Mouse (Mus musculus) adrenal gland, adult 2 months (tissue): Measurements from ENCODE around the gene Tenm2. TPM values are rescaled to one million over a fixed set of nuclear protein-coding genes. Genes with fewer than 3 reads are reported as not detected.
A peak's percentile ranks its signal among the peaks of the same experiment; 100 is the strongest.

Experiments
- DNase-seq: peaks from one replicate; pipeline ENCODE4 v3.0.0; 2021
- polyA plus RNA-seq: library from polyadenylated mRNA; depleted of rRNA; stranded (reverse); fragments of >200 nt; gene quantifications from 2 replicates; pipeline ENCODE4 v1.2.3, GENCODE M21; 2012
- total RNA-seq, 2 experiments: library from RNA; stranded (reverse); gene quantifications; 2 replicates each; pipeline ENCODE4 v1.2.3; 2021

Gene Tenm2
- total and polyA plus RNA-seq, 3 experiments: 0.08 to 0.86 (median 0.23) TPM

DNA sequence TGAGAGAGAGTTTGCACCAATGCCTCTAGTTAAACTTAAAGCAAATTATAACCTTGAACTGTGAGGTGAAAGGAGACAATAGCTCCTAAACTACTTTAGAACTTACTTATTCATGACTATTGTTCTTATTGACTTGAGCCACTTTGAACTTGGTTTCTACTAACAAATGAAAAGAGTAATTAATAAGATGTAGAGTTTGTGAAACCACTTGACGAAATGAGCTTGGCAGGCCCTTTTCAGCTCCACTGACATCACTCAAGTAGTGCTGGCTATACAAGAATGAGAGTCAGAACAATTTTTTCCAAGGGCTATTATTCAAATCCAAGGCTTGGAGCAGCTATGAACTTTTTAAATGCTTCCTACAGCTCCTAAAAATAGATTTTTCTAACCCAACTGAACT is 643.3 kb downstream of the Tenm2 start:
- no peak for DNase-seq

DNA sequence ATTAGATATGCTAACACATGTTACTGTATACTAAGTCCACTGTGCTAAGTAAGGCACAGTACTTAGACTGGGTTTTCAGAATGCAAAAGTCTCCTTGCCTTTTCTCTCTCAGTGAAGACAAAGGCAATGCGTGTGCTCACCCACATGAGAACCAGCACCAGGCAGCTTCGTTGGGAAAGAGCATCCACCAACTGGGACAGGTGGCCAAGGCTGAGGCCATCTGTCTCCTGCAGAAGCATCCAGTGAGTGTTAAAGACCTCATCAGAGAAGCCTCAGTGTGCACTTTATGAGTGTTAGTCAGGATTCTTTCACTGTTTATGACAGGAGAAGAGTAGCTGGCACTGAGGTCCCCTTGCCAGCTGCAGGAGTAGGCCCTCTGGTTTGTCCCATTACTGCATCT is 669.6 kb downstream of the Tenm2 start:
- no peak for DNase-seq

DNA sequence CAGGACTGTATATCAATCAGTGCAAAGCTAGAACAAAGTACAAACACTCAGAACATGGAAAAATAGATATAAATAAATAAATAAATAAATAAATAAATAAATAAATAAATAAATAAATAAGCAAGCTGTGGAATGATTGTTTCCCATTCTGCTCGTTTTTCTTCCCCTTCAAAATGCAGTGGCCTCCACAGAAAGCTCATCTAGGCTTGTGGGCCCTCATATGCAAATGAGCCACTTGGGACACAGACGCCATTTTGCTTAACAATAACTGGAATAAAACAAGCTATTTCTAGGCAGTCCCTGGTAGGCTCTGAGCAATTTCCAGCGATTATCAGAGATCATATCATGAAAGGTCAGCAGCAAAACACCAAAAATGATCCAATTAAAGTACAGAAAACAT is 672.9 kb downstream of the Tenm2 start:
- no peak for DNase-seq

DNA sequence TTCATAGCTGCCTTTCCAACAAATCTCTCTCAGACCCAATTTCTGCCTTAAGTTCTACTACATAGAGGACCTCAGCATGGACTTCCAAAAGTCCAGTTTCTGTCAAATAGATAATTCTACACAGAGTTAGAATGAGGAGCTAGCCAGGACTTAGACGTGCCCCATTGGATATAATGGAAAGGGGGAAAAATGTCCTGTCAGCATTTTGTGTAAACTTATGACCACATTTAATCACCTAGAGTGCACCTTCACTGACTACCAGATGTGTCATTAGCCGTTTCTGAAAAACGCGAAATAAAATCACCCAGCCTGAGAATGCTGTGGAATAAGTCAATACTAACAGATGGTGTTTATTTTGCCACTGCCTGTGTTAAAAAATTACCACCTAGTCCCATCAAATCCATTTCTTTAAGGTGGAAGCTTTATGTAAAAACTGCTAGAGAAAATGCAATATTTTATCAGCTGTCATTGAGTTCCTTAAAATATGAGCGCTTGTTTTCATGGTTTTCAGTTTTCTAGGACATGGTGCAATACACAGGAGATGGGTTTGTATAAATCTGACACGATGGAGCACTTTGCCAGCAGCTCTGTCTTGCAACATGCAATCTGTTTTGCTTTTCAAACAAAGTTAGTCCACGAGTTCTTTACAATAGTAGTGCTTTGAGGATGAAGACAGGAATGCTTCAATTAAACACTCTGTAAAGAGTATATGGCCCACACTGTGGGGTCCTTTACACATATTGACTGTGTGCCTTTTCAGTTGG is 674.8 kb downstream of the Tenm2 start:
- DNase-seq: no peak

DNA sequence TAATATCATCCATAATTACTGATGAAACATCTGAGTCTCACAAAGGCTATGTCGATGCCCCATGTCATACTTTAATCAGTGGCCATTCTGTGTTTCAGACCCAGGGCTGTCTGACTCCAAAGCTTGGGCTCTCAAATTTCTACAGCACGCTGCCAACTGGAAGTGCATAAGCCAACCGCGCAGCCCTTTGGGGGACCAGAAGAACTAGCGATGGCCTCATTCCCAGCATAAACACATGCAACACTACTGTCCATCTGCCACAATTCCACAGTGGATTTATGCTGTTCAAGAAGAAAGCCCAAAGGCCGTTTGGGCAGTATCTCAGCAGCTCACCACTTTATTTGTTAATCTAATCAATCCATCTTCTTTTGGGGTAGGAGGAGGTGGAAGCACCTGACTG is 678.4 kb downstream of the Tenm2 start:
- DNase-seq: no peak

DNA sequence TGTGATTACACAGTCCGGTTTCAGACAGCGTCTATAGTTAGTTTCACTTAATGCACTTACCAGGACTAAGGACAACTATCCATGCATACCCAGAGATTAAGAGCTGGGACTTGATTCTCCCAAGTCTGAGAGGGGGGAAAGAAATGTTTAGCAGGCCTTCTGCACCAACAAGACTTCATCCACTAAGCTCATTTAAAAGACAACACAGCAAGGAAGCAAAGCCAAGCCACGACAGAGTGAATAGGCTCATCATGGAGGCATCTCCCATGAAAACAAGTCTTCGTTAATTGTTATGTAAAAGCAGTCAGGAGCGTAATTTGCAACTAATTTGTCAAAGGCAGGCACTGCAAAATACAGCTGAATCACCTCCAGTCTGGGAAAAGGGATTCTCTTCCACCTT is 682.5 kb downstream of the Tenm2 start:
- no peak for DNase-seq

DNA sequence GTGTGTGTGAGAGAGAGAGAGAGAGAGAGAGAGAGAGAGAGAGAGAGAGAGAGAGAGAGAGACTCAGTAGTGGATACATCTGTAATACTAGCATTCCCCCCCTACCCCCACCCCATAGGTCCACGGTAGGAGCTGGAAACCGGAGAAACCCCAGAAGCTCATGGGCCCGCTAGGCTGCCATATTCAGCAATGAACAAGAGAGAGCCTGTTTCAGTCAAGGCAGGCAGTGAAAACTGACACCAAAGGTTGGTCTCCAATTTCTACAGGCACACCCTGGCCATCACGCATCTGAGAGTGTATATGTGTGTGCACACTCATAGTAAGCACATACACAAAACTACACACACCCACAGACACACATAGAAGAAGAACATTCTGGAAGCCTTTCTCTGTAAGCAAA is 685.1 kb downstream of the Tenm2 start:
- DNase-seq: no peak

DNA sequence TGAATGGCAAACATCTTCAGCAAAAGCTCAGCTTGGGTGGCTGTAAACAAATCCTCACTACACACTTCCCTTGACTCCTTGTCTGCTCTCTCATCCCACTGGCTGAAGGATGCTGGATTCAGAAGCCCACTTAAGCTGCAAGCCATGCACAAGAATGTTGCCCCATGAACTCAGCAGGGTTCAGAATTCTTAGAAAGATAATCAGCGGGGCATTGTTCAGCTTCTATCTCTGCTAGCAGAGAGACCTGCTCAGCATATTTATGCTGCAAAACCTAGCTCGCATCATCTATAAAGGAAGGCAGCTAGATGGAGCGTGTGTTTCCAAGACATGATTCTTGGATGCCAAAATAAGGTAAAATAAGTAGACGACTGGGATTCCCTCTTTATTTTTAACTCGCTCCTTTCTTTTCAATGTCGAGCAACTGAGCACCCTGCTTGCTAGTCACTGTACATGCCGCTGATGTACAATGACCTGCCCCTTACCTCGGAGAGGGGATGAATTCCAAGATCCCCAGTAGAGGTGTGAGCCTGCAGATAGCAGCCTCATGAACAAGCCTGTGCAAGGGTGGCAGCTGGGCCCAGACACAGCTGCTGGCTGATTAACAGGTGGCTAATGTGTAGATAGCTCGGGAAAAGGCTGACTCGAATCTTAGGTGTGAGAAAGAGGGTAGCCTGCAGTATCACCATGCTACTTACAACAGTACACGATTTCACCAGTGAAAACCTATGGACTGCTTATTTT is 686.2 kb downstream of the Tenm2 start:
- no peak for DNase-seq

DNA sequence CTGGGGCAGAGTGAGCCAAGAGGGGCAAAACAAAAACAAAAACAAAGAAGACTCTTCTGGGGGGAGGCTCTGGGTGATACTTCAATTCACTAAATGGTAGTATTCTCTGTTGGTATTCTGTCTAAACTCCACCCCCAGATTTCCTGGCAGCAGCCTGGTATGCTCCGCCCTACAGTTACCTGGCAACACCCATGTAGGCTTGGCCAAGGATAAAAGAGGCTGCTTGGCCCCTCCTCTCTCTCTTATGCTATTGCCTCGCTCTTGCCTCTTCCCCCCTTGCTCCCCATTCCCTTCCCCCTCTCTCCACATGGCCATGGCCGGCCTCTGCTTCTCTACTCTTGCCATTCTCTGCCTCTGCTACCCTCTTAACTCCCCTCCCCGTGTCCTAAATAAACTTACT is 687.6 kb downstream of the Tenm2 start:
- no peak for DNase-seq

DNA sequence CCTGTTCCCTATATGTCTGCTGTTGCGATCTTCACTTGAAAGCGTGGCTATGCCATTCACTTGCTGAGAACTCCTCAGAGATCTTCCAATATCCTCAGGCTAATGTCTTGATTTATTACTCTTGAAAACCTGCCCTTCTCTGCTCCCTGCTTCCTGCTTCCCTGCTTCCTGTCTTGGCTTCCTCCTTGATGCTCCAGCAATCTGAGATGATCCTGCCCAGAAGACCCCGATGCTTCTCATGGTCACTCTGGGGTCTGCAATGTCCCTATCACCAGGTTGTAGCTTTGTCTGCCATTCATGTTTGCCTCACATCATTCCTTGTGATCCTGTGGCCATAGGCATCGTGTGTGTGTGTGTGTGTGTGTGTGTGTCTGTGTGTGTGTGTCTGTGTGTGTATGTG is 697.6 kb downstream of the Tenm2 start:
- no peak for DNase-seq

DNA sequence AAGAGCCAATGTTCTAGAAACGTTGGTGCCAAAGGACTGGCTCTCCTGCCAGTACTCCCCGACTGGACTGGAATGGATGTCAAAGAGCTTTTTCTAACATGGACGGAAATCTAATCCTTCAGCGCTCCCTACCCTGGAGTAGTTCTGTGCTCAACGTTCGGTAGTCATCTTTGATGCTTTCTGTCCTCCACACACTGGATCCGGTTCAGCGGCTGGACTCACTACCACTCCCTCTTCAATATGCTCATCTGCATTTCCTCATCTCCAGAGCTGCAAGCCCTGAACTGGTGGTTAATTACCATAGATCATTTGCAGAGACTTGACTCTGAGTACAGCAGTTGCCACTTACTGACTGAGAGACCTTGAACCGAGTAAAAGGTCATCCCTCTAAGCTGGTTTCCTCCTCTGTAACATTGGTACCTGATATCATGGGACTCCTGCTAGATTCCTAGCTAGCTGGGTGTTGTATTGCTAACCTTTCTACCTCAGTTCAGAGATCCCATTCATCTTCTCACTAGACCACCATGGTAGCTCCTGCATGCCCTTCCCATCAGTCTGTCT is 698.1 kb downstream of the Tenm2 start:
- DNase-seq: no peak

DNA sequence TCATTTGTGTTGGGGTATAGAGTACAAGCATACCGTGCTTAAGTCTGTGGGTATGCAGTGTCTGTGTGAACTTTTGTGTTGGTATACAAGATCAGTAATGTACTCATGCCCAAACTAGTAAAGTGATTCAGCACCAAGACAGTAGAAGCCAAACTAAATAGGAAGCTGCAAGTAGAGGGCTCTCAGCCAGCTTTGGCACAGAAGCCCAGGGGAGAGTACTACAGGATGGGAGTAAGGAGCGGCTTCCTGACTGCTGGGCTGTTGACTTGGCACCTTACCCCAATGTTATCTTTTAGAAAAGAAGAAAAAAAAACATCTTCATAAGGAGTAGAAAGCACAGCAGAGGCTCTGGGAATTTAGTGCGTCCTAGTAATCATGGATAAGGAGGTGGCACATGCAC is 700.2 kb downstream of the Tenm2 start:
- no peak for DNase-seq

DNA sequence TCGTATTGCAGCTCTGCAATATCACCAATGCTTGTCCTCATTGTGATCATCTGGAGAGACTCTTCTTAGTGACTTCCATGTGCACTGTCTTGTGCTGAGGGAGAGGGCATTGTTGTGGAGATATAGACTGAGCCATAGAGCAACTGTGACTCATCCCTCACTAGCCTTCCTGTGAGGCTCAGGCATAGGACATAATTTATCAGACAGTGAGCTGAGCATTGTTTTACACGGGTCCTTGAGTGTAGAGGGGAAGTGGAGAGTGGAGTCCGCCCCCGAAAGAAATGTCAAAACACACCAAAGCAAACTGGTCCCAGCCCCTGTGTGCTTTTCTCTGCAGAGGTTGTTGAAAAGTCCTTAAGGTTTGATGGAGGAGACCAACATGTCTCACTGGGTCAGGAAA is 704.1 kb downstream of the Tenm2 start:
- peak; percentile 10 for DNase-seq

DNA sequence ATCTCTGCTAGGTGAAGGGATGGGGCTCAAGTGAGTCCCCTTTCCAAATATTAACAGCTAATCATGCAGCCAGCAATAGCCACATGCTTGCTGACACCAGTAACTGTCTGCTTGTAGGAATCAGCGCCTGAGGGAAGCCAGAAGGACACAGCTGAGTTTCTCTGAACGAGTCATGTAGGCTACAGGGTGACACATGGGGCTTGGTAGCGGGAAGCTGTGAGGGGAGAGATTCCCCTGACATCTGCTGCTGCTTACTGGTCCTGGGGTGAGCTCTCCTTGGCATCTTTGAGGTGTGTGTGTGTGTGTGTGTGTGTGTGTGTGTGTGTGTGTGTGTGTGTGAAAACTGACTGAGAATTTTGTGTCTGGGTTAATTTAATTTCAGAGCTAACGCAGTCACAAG is 708.3 kb downstream of the Tenm2 start:
- DNase-seq: no peak

DNA sequence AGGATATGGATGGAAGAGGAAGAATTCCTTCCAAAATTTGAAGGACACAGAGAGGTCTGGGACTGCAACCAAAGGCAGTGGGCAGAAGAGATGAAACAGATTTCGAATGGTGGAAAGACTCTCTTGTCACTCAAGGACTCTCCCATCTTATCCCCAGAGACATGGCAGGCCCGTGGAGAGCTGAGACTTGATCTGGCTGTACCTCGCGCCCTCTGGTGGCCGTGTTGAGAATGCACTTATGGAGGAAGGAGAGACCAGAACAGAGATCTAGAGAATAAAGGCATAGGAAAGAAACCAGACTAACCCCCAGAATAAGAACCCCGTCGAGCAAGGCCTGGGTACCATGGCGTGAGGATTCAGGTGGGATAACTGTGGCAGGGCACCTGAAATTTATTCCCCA is 709.4 kb downstream of the Tenm2 start:
- peak; percentile 78 for DNase-seq

DNA sequence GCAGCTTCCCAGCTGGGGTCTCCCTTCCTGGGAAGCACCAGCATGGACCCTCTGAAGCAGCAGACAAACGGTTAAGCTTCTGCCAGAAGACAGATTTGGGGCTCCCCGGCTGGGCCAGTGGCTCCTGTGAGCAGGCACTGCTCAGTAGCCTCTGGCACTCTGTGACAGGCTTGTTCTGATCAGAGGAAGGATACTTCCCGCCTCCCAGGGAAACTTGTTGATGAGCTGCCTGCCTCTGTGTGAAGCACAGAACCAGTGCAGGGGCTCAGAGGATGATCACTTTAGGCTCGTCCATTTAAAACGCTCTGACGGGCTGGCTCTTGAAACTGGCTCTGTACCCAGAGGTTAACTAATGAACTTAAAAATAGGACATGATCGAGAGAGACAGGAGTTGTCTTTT is 723.3 kb downstream of the Tenm2 start:
- no peak for DNase-seq

DNA sequence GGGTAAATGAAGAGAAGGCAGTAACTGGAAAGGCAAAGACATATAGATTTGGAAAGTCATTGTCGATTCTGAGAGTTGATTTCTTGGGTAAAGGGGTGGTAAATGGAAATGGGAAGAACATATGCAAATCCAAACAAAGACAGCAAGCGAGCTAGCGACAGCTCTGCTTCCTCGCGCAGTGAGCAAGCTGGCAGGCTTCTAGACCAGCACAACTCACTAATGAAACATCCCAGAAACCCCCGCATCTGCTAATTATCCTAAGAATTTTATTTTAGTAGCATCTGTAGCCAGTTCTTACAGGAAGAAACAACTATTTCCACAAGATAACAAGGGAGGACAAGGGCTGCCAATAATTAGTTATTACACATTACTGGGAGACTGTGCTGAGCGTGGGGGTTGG is 727.5 kb downstream of the Tenm2 start:
- no peak for DNase-seq

DNA sequence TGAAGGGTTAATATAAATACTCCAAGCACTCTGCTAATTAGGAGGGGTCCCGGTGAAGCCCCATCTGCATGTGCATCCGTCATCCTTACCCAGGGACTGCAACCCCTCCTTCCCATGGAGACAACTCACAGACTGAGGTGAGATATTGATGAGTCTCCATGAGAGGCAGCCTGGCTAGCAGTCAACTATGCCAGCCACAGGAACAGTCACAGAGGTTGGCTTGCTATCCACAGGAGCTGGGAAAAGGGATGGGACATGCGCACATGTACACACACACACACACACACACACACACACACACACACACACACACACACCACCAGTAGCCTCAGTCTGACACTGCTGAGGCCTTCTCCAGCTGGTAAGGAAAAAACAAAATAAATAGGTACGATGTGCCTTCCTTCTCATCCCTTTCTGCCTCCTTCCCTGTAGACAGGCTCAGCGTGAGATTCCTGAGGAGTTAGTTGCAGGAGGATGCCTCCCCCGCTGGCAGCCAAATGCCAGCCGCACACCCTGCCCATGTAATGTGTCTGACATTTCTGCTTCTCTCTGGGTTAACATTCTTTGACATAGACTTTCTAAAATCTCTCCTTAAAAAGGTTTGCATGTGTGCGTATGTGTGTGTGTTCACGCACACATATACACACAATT is 740.7 kb downstream of the Tenm2 start:
- DNase-seq: no peak

DNA sequence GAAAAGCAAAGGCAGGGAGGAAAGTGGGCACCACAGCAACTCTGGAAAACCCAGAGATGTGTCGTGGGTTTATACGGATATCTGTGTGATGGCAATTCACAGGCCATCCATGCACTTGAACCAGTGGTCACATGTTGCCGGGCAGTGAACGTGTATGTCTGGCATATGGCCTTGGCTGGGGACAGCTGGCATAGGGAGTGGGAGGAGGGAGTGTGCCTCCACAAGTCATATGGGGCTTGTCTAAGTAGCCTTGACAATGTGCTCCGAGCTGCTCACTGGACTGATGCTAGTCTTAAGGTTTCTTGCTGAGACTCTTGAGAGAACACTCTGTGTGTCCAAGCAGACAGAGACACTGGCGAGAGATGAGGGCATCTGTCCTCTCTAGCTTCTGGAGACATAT is 743.5 kb downstream of the Tenm2 start:
- DNase-seq: no peak

DNA sequence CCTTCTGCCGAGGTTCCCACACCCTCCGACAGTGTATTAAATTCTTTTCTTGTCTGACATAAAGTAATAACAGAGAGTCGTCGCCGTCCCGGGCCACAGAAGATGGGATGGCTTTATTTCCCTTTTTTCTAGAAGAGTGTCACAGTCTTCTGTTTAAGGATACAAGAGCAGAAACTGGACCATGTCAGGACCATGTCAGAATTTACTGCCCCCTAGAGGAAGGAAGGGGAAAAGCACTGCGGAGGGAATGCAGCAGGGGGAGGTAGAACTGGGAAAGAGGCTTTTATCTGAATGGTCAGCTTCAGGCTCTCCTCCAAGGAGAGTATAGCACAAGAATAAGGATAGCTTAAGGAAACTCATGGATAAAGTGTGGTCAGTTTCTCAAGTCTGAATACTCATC is 745.7 kb downstream of the Tenm2 start:
- DNase-seq: peak; percentile 19

DNA sequence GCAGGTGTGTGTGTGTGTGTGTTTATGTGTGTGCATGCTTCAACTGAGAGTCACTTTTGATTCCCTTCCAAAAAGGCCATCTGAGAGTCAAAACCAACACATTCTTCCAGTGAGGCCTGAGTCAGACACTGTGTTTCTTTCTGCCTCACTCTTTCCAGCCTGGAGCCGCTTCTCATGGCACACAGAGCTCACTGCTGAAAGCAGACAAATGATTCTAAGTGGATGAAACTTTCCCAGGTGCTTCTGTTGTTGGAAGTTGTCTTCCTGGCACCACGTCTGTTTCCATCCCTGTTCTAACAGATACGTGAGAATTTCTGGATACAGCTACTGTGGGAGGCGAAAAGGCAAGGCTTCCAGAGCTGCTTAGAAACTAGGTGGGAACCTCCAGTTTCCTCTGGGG is 747.1 kb downstream of the Tenm2 start:
- no peak for DNase-seq

DNA sequence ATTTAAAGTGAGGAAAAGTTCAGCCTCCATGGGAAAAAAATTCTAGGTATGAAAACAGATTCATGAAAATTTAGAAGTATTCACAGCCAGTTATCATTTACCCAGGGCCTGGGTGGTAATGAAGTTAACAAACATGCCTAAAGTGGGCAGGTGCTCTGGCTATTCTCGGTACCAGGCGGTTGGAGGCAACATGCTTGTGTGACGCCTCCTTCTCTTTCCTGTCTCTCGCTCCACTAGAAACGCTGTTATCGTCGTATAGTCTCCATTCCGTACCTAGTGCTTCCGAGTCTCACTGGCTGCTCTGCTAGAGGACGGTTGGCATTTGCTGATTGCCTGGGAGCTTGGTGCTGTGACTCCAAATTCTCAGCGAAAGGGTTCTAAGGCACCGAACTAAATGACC is 749.7 kb downstream of the Tenm2 start:
- no peak for DNase-seq

DNA sequence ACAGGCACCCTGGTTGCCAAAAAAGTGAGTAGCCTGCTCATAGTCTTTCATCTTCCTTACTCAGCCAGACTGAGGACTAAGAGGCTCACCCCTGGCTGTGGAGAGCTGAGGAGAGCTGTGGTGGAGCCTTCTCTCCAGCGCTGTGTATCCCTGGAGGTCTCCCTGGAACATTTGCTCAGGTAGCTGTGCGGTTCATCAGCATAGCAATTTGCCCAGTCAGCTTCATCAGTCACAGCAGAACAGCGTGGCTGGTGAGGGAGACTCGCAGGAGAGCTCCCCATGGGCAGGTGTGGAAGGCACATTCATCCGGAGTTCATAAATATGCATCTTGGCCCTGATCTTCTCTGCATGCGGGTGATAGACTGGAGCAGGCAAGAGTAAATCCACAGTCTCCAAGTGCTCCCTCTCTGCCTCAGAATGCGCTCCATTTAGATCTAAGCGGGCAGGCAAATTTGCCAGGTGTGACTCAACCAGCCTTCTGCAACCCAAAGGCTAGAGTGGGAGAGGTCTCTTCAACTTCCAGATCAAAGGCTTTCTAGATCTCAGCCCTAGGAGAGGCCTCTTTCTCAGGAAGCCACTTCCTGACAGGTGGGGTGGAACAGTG is 751.2 kb downstream of the Tenm2 start:
- DNase-seq: no peak
